Mouse (Mus musculus): ENCODE results near the gene Tsc22d3.
"Not testable (repeated sequence)": the region's sequence is repeated elsewhere in the genome, so short reads cannot be mapped to it uniquely, and the experiment has no call there.

The Tsc22d3 gene

GRCm38 (mm10) chrX:140501401-140502301 lies 98.8 kb downstream of the Tsc22d3 start:
- no peak for DNase-seq (ENCODE audit: low read depth, low spot score)

DNA sequence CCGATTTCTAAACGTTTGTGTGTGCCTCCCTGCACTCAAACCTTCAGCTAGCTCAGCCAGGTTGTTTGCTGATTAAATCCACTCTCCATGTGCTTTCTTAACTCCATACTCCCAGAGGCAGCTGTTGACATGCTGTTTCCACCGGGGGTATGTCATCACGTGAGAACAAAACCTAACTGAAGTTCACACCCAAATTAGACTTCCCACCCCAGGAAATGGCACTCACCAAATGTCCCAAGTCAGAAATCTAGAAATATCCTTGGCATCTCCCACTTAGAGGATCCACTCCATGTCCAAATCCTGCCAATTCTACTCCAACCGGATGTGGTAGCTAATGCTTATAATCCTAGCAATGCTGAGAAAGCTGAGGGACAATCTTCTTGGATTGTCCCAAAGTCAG lies 100.2 kb downstream of the Tsc22d3 start:
- no peak for DNase-seq (ENCODE audit: low read depth, low spot score)

GRCm38 (mm10) chrX:140498431-140498830 lies 102.0 kb downstream of the Tsc22d3 start:
- not testable (repeated sequence) for DNase-seq (ENCODE audit: low read depth, low spot score)

- no peak for DNase-seq (ENCODE audit: low read depth, low spot score)
These were observed 106.3 kb downstream of the Tsc22d3 start for GRCm38 (mm10) chrX:140494170-140494569.

DNA sequence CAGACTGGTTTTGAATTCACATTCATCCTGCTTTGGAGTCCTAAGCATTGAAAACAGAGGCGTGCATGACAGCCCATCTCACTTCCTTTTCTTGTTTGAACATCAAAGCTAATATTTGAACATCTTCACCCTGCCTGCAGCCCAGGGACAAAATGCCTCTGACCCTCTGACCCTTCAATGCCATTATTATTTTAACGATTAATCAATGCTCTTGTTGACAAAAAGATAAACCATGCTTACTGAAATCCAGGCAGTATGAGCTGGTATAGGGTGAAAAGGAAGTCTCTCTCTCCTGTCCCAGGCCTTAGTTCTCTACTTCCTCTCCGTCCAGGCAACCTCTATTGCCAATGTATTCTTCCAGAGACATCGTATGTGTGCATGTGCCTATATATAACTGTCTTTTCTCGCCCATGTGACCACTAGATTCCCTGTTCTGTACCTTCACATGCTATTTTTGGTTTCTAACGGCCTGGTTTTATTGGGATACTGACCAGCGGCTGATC lies 106.9 kb downstream of the Tsc22d3 start:
- no peak for DNase-seq (ENCODE audit: low read depth, low spot score)

DNA sequence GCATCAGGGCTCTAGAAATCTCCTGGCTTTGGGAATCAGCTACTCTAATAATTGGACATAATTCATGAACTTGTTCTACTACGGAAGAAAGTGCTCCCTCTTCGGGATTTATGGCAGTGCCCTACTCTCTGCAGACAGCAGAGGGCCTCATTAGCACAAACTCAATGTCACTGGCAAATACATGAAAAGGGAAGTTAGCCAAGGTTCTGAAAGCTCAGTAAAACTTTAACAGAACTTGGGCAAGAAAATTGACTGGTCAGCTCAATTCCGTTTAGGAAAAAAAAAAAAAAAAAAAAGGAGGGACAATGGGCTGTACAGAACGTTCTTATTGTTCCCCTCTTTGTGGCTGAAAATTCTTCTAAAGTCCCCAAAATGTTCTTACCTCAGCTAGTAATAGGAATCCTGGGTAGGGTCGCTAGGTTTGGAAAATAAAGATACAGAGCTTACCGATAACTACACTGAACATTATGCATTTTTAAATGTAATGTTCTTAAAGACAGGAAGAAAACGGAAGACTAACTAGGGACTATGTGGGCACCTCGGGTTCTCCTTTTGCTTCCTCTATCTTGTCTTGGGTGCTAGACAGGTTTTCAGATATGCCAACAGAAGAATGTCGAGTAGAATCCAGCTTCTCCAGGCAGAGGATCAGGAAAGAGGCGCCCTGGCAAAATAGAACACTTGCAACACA lies 108.4 kb downstream of the Tsc22d3 start:
- peak; percentile 66 for DNase-seq (ENCODE audit: low read depth, low spot score)

DNA sequence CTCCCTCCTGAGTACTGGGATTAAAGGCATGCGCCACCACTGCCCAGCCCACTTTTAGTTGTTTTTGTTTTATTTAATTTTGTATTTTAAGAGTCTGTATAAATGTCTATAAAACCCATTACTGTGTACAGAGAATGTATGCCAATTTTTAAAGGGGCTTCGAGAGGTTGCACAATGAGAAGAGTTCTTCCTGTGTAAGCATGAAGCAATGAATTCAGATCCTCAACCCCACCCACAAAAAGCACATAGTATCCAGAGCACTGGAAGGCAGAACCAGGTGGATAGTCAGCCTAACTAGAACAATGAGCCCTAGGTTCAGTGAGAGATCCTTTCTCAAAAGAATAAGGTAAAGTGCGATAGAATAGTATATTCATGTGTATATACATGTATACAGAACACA lies 110.3 kb downstream of the Tsc22d3 start:
- DNase-seq (ENCODE audit: low read depth, low spot score): no peak

Data from 3T3-L1 (cell line).